Mouse (Mus musculus): ENCODE results near the gene Ptch1. TPM values are rescaled to one million over a fixed set of nuclear protein-coding genes. Genes with fewer than 3 reads are reported as not detected.

The Ptch1 gene
- polyA plus RNA-seq, 1 experiment from 2014 or later = 28.5 TPM

DNA sequence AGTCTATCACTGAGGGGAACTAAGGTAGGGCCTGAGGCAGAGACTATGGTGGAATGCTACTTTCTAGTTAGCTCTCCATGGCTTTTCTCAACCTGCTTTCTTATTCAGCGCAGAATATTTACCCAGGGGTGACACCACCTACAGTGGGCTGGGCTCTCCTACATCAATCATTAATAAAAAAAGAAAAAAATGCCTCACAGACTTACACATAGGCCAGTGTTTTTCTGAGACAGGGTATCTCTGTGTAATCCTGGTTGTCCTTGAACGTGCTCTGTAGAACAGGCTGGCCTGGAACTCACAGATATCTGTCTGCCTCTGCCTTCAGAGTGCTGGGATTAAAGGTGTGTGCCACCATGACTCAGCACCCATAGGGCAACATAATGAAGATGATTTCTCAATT is 73.9 kb downstream of the Ptch1 start:
- no peaks in the 10 kb centered on the region for H3K36me3 ChIP-seq (ENCODE audit: control insufficient read depth, insufficient read depth, low read length)
- 56% methylated on average over 2 of the region's 2 CpGs for WGBS
- no peak; the same call in 1 of the 2 replicates for ATAC-seq (ENCODE audit: insufficient read depth, low FRiP score)
- no peaks in the 10 kb centered on the region for H3K9me3 ChIP-seq (replicated peaks; ENCODE audit: control insufficient read depth, low read length)
- no peak overlapping the region for H3K27ac ChIP-seq (ENCODE audit: low read length)
- no peaks in the 10 kb centered on the region for H3K27me3 ChIP-seq (ENCODE audit: control insufficient read depth, insufficient read depth, low read length)
- no peak overlapping the region for H3K4me2 ChIP-seq (ENCODE audit: low read depth, low read length)
- peaks cover 6% of the 10 kb centered on the region; the same call in 1 of the 2 replicates for H3K4me1 ChIP-seq (ENCODE audit: control insufficient read depth, insufficient read depth, low read length)
- no peak overlapping the region for H3K9ac ChIP-seq (ENCODE audit: low read length)
- no peak overlapping the region for H3K4me3 ChIP-seq (replicated peaks; ENCODE audit: low read length)

DNA sequence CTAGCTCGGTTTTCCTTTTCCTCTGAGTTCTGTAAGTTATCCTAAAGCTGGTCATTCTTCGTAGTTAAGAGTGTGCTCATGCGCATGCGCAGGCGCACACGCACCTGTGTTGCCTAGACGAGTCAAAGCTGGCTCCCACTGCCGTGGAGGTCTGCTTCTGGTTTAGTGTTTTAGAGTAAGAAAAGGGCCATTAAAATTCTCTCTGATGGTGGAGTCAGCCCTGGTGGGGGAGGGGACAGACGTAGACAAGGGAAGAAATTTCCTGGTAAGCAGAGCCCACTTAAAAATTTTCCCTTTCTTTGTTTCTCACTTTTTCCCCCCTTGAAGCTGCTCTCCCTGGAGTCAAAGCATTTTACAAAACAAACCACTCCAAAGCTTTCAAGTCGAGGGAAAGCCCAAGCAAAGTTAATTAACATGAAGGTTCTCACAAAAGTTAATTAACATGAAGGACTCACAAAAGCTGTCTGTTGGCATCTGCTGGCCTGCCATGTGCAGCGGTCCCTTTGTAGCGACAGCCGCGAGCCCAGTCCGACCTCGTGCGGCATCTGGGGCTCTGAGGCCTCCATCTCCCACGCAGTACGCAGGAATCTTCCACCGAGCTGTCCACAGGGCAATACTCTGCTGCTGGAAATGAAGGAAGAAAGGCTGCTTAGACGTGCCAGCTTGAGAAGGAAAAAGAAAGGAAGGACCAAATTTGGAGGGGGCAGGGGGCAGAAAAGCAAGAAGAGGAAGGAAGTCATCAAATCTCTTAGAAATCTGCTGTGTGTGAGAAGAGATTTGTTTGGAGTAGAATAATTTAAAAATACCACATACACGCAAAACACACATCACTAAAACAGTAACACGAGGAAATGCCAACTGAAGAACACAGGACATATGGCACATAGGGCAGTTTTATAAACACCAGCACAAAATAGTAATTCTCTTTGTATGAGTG is 76.5 kb downstream of the Ptch1 start, which contains the start of gene Fancc:
Gene Fancc, minus strand, starts transcription at position 633 of the 937 bp plus-strand sequence.
- H3K36me3 ChIP-seq (ENCODE audit: control insufficient read depth, insufficient read depth, low read length) = no peaks in the 10 kb centered on the region
- H3K4me1 ChIP-seq (ENCODE audit: control insufficient read depth, insufficient read depth, low read length) = peaks cover 6% of the 10 kb centered on the region; the same call in 1 of the 2 replicates
- peak within 1 kb of the TSS; percentile 44; the same call in 1 of the 2 replicates for H3K9ac ChIP-seq (ENCODE audit: low read length)
- no peak for ATAC-seq (ENCODE audit: insufficient read depth, low FRiP score)
- H3K27me3 ChIP-seq (ENCODE audit: control insufficient read depth, insufficient read depth, low read length) = no peaks in the 10 kb centered on the region
- H3K4me3 ChIP-seq (replicated peaks; ENCODE audit: low read length) = no peak within 1 kb of the TSS
- H3K27ac ChIP-seq (ENCODE audit: low read length) = no peak within 1 kb of the TSS
- WGBS = 31% methylated on average over 23 of the region's 23 CpGs
- H3K4me2 ChIP-seq (ENCODE audit: low read depth, low read length) = no peak within 1 kb of the TSS; the same call in 1 of the 2 replicates
- no peaks in the 10 kb centered on the region for H3K9me3 ChIP-seq (replicated peaks; ENCODE audit: control insufficient read depth, low read length)

- Histone ChIP-seq H3K4me3 (replicated peaks; ENCODE audit: low read length) (no peak overlapping the region), H3K4me2 (ENCODE audit: low read depth, low read length) (no peak overlapping the region), H3K27ac (ENCODE audit: low read length) (no peak overlapping the region), H3K27me3 (ENCODE audit: control insufficient read depth, insufficient read depth, low read length) (no peaks in the 10 kb centered on the region), H3K36me3 (ENCODE audit: control insufficient read depth, insufficient read depth, low read length) (no peaks in the 10 kb centered on the region), H3K9me3 (replicated peaks; ENCODE audit: control insufficient read depth, low read length) (no peaks in the 10 kb centered on the region), H3K4me1 (ENCODE audit: control insufficient read depth, insufficient read depth, low read length) (no peaks in the 10 kb centered on the region), H3K9ac (ENCODE audit: low read length) (no peak overlapping the region)
- 66% methylated on average over 7 of the region's 7 CpGs for WGBS
- no peak for ATAC-seq (ENCODE audit: insufficient read depth, low FRiP score)
Measured at GRCm38 (mm10) chr13:63487707-63488042, 85.7 kb downstream of the Ptch1 start.

DNA sequence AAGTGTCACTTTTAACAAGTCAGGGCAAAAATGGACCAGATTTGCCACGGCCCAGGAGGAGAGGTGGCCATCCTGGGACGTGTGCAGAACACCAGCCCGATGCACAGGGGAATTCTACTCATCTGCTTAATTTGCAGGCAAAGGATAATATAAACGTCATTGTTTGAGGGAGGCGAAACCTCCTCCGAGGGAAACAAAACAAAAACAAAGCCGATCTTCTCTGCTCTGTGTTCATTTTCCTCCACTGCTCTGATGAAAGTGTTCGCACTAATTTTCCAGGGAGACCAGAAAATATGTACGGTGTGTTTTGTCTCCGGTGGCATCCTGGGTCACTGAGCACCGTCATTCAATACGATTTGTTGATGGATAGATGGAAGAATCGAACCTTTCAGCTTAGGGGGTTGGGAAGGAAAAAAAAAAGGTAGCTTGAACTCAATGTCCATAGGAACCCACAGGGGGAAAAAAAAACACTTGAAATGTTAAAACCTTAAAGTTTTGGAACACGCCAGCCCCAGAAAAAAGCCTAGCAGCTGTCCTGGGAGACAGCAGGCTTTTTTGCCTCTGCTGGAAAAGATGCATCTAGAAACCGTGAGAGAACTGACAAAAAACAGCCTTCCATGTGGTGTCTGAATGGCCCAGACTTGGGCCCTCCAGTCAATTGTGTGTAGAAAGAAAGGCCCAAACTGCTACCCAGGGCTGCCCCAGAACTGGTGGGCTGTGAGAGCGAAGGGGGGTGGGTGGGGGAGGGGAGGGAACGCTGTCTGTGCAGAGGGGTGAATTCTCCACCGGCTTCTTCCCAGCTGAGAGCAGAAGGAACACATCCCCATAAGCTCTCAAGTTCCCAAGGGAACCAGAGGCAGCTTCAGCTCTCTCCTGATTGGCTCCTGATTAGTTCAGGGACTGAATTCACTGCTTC is 86.3 kb downstream of the Ptch1 start:
- 40% methylated on average over 18 of the region's 18 CpGs for WGBS
- no peak overlapping the region for H3K27ac ChIP-seq (ENCODE audit: low read length)
- no peaks in the 10 kb centered on the region for H3K27me3 ChIP-seq (ENCODE audit: control insufficient read depth, insufficient read depth, low read length)
- no peak overlapping the region for H3K4me2 ChIP-seq (ENCODE audit: low read depth, low read length)
- no peak overlapping the region for H3K4me3 ChIP-seq (replicated peaks; ENCODE audit: low read length)
- no peaks in the 10 kb centered on the region for H3K9me3 ChIP-seq (replicated peaks; ENCODE audit: control insufficient read depth, low read length)
- no peaks in the 10 kb centered on the region for H3K4me1 ChIP-seq (ENCODE audit: control insufficient read depth, insufficient read depth, low read length)
- ATAC-seq (ENCODE audit: insufficient read depth, low FRiP score) = no peak
- H3K9ac ChIP-seq (ENCODE audit: low read length) = no peak overlapping the region
- H3K36me3 ChIP-seq (ENCODE audit: control insufficient read depth, insufficient read depth, low read length) = no peaks in the 10 kb centered on the region

- no peak overlapping the region for H3K27ac ChIP-seq (ENCODE audit: low read length)
Measured at GRCm38 (mm10) chr13:63475356-63475755, 98.0 kb downstream of the Ptch1 start.

More at GRCm38 (mm10) chr13:63475356-63475755, 98.0 kb downstream of the Ptch1 start:
- no peaks in the 10 kb centered on the region for H3K36me3 ChIP-seq (ENCODE audit: control insufficient read depth, insufficient read depth, low read length)
- no peaks in the 10 kb centered on the region for H3K4me1 ChIP-seq (ENCODE audit: control insufficient read depth, insufficient read depth, low read length)
- ATAC-seq (ENCODE audit: insufficient read depth, low FRiP score) = no peak
- 49% methylated on average over 8 of the region's 8 CpGs for WGBS
- no peak overlapping the region for H3K4me2 ChIP-seq (ENCODE audit: low read depth, low read length)
- no peaks in the 10 kb centered on the region for H3K27me3 ChIP-seq (ENCODE audit: control insufficient read depth, insufficient read depth, low read length)
- H3K9ac ChIP-seq (ENCODE audit: low read length) = no peak overlapping the region
- no peak overlapping the region for H3K4me3 ChIP-seq (replicated peaks; ENCODE audit: low read length)
- no peaks in the 10 kb centered on the region for H3K9me3 ChIP-seq (replicated peaks; ENCODE audit: control insufficient read depth, low read length)

Other genes starting within 250 kb of the Ptch1 start
- gene Fancc, start 76.3 kb downstream of the Ptch1 start, polyA plus RNA-seq (2015; fragmentation: Nextera tagmentation; extraction: Ambion mirVana) = 21.9 and 22.0 TPM in 2 replicates
- 21.2 and 22.7 TPM in 2 replicates for gene Ercc6l2, start 241.6 kb upstream of the Ptch1 start, polyA plus RNA-seq (2015; fragmentation: Nextera tagmentation; extraction: Ambion mirVana)